Mouse (Mus musculus): Measurements from ENCODE around the gene Taf1. TPM values are rescaled to one million over a fixed set of nuclear protein-coding genes. Genes with fewer than 3 reads are reported as not detected.

Taf1 gene
- total RNA-seq, 2 experiments from 2014 or later = 23.0 to 25.2 TPM

Other genes starting within 250 kb of the Taf1 start
- 1 to 10 TPM; 1.6 to 2.7 TPM for gene Nlgn3, start 233.6 kb upstream of the Taf1 start, total RNA-seq (2021)
- gene Gjb1, start 156.4 kb upstream of the Taf1 start, total RNA-seq (2021) = not detected
- gene Zmym3, start 111.9 kb upstream of the Taf1 start, total RNA-seq (2021) = 10 to 100 TPM; 39.4 to 40.3 TPM
- 100 to 1,000 TPM; 177 to 191 TPM for gene Nono, start 103.4 kb upstream of the Taf1 start, total RNA-seq (2021)
- gene Itgb1bp2, start 83.6 kb upstream of the Taf1 start, total RNA-seq (2021) = 100 to 1,000 TPM; 157 to 185 TPM
- 10 to 100 TPM; 84.4 to 86.9 TPM for gene Ogt, start 107.3 kb downstream of the Taf1 start, total RNA-seq (2021)
- gene Cxcr3, start 201.5 kb downstream of the Taf1 start, total RNA-seq (2021) = under 1 TPM in 1 of 2 experiments, not detected in 1; 0.25 TPM

Data from heart, postnatal 4 days (tissue).